ENCODE assay signal across 9 mouse cellular contexts in genomic region chr4:82338481-82338880, GRCm38 (mm10).
DNase-seq lines count a peak whose midpoint lies in the region; ATAC-seq and TF ChIP-seq lines count a peak whose summit lies in the region.
"Had no signal": no experiment of that assay in that cellular context is flagged by ENCODE, and none has a peak within 500 bp of the region (broad histone marks: within the 10 kb centered on the region; RNA-seq: fewer than 3 reads in every experiment).

No protein-coding gene starts in this region.

- H3K4me3 ChIP-seq in lung, embryonic 15.5 days = no peak overlapping the region
- no peak overlapping the region for H3K4me3 ChIP-seq in limb, embryonic 14.5 days (replicated peaks; ENCODE audit: low read length)
- H3K4me3 ChIP-seq in hindbrain, embryonic 12.5 days = no peak overlapping the region
- no peak overlapping the region for H3K4me3 ChIP-seq in midbrain, embryonic 15.5 days

- H3K4me1 ChIP-seq in lung, embryonic 15.5 days = peaks cover 15% of the 10 kb centered on the region
- peaks cover 23% of the 10 kb centered on the region for H3K4me1 ChIP-seq in limb, embryonic 14.5 days (ENCODE audit: control insufficient read depth, insufficient read depth, low read length)
- H3K4me1 ChIP-seq in hindbrain, embryonic 12.5 days = peaks cover 6% of the 10 kb centered on the region; the same call in 1 of the 2 replicates
- 0 out of 2 replicates have a peak, but pooled peaks cover 9% of the 10 kb centered on the region for H3K4me1 ChIP-seq in midbrain, embryonic 15.5 days

- H3K36me3 ChIP-seq in lung, embryonic 15.5 days = peaks cover 5% of the 10 kb centered on the region; the same call in 1 of the 2 replicates
- H3K36me3 ChIP-seq in limb, embryonic 14.5 days (ENCODE audit: control insufficient read depth, insufficient read depth, low read length) = peaks cover 9% of the 10 kb centered on the region
- no peaks in the 10 kb centered on the region for H3K36me3 ChIP-seq in hindbrain, embryonic 12.5 days
- H3K36me3 ChIP-seq in midbrain, embryonic 15.5 days (replicated peaks) = no peaks in the 10 kb centered on the region

- no peak for TF ChIP-seq POLR2A in limb, embryonic 14.5 days (IDR thresholded peaks at IDR 0.05; ENCODE audit: borderline replicate concordance, extremely low read depth, insufficient read depth, insufficient read length)

- no peaks in the 10 kb centered on the region for H3K9me3 ChIP-seq in lung, embryonic 15.5 days
- H3K9me3 ChIP-seq in limb, embryonic 14.5 days (ENCODE audit: control insufficient read depth, low read length) = no peaks in the 10 kb centered on the region
- no peaks in the 10 kb centered on the region for H3K9me3 ChIP-seq in hindbrain, embryonic 12.5 days (replicated peaks)
- H3K9me3 ChIP-seq in midbrain, embryonic 15.5 days = no peaks in the 10 kb centered on the region

- no peaks in the 10 kb centered on the region for H3K27me3 ChIP-seq in lung, embryonic 15.5 days
- H3K27me3 ChIP-seq in limb, embryonic 14.5 days (ENCODE audit: control insufficient read depth, insufficient read depth, low read length) = no peaks in the 10 kb centered on the region
- no peaks in the 10 kb centered on the region for H3K27me3 ChIP-seq in hindbrain, embryonic 12.5 days
- H3K27me3 ChIP-seq in midbrain, embryonic 15.5 days (replicated peaks) = no peaks in the 10 kb centered on the region

- H3K27ac ChIP-seq in lung, embryonic 15.5 days = peak overlapping the region; percentile 16; the same call in 1 of the 2 replicates
- H3K27ac ChIP-seq in limb, embryonic 14.5 days (replicated peaks; ENCODE audit: low read depth, low read length) = peak overlapping the region; percentile 44; the same call in 1 of the 2 replicates
- H3K27ac ChIP-seq in hindbrain, embryonic 12.5 days = no peak overlapping the region
- H3K27ac ChIP-seq in midbrain, embryonic 15.5 days = no peak overlapping the region

- no peak overlapping the region for H3K4me2 ChIP-seq in lung, embryonic 15.5 days
- H3K4me2 ChIP-seq in limb, embryonic 14.5 days (replicated peaks; ENCODE audit: low read depth, low read length, severe bottlenecking) = no peak overlapping the region
- H3K4me2 ChIP-seq in hindbrain, embryonic 12.5 days (replicated peaks) = no peak overlapping the region
- no peak overlapping the region for H3K4me2 ChIP-seq in midbrain, embryonic 15.5 days

- no peak for ATAC-seq in lung, embryonic 15.5 days (ENCODE audit: borderline replicate concordance, extremely low read depth, low FRiP score, low TSS enrichment)
- ATAC-seq in limb, embryonic 14.5 days (ENCODE audit: low FRiP score, low read depth) = peak; percentile 24; the same call in 1 of the 2 replicates
- ATAC-seq in hindbrain, embryonic 12.5 days (ENCODE audit: low FRiP score) = no peak
- no peak for ATAC-seq in midbrain, embryonic 15.5 days (replicated peaks)

- peak; percentile 24 for DNase-seq in cerebellum, adult 11 months
- DNase-seq in cerebellum, adult 11-12 months = no peak
- no peak for DNase-seq in lung, postnatal 25 days (ENCODE audit: low spot score)
- peak; percentile 86 for DNase-seq in gonadal fat pad, adult 2 months (ENCODE audit: low read depth)
- peak; percentile 56 for DNase-seq in limb, embryonic 14.5 days (ENCODE audit: low spot score)
- DNase-seq: thymus, postnatal 36 days had no signal

- no peak overlapping the region for H3K9ac ChIP-seq in lung, embryonic 15.5 days
- H3K9ac ChIP-seq in limb, embryonic 14.5 days (ENCODE audit: low read depth, low read length, severe bottlenecking) = no peak overlapping the region
- no peak overlapping the region for H3K9ac ChIP-seq in hindbrain, embryonic 12.5 days
- no peak overlapping the region for H3K9ac ChIP-seq in midbrain, embryonic 15.5 days

- WGBS in lung, embryonic 15.5 days = 19% methylated on average over 3 of the region's 3 CpGs
- 16% methylated on average over 3 of the region's 3 CpGs for WGBS in limb, embryonic 14.5 days
- WGBS in hindbrain, embryonic 12.5 days = 77% methylated on average over 3 of the region's 3 CpGs
- WGBS in midbrain, embryonic 15.5 days = 65% methylated on average over 3 of the region's 3 CpGs

Comparison
In these comparisons a context has a peak if more than half of its experiments do, and no peak if none do; other contexts are left out.
1. DNase-seq: peak in cerebellum, adult 11 months (single experiment), gonadal fat pad, adult 2 months (single experiment) and limb, embryonic 14.5 days (single experiment); none in cerebellum, adult 11-12 months (single experiment) and lung, postnatal 25 days (single experiment).
2. H3K27ac ChIP-seq: peak in lung, embryonic 15.5 days (single experiment) and limb, embryonic 14.5 days (single experiment); none in hindbrain, embryonic 12.5 days (single experiment) and midbrain, embryonic 15.5 days (single experiment).